Mouse (Mus musculus): ENCODE data around the gene Pikfyve. TPM values are rescaled to one million over a fixed set of nuclear protein-coding genes. Genes with fewer than 3 reads are reported as not detected.

Gene Pikfyve
- polyA plus RNA-seq, 1 experiment: 5.2 TPM

GRCm38 (mm10) chr1:65185011-65185410 lies 1.5 kb upstream of the Pikfyve start:
- Histone ChIP-seq H3K36me3 (ENCODE audit: control insufficient read depth, insufficient read depth, low read length) (no peaks in the 10 kb centered on the region), H3K27me3 (ENCODE audit: control insufficient read depth, insufficient read depth, low read length) (no peaks in the 10 kb centered on the region), H3K4me3 (ENCODE audit: control insufficient read depth, low read depth, low read length) (no peak overlapping the region), H3K27ac (ENCODE audit: control insufficient read depth, insufficient read depth, low read depth, low read length) (no peak overlapping the region), H3K4me1 (ENCODE audit: control insufficient read depth, insufficient read depth, low read length) (peaks cover 6% of the 10 kb centered on the region; the same call in 1 of the 2 replicates)
- no peak for TF ChIP-seq POLR2A (IDR thresholded peaks at IDR 0.05; ENCODE audit: control insufficient read depth, low read depth, low read length)
- TF ChIP-seq CTCF (IDR thresholded peaks at IDR 0.05; ENCODE audit: control insufficient read depth, insufficient read depth, insufficient replicate concordance, low read depth, low read length): no peak

- H3K4me3 ChIP-seq (ENCODE audit: control insufficient read depth, low read depth, low read length): peak overlapping the region; percentile 86
- no peaks in the 10 kb centered on the region for H3K36me3 ChIP-seq (ENCODE audit: control insufficient read depth, insufficient read depth, low read length)
- peak overlapping the region; percentile 71 for H3K27ac ChIP-seq (ENCODE audit: control insufficient read depth, insufficient read depth, low read depth, low read length)
- TF ChIP-seq POLR2A (IDR thresholded peaks at IDR 0.05; ENCODE audit: control insufficient read depth, low read depth, low read length): no peak
- TF ChIP-seq CTCF (IDR thresholded peaks at IDR 0.05; ENCODE audit: control insufficient read depth, insufficient read depth, insufficient replicate concordance, low read depth, low read length): no peak
- H3K4me1 ChIP-seq (ENCODE audit: control insufficient read depth, insufficient read depth, low read length): peaks cover 6% of the 10 kb centered on the region; the same call in 1 of the 2 replicates
- H3K27me3 ChIP-seq (ENCODE audit: control insufficient read depth, insufficient read depth, low read length): no peaks in the 10 kb centered on the region
Measured at GRCm38 (mm10) chr1:65185524-65186205, 818 bp upstream of the Pikfyve start.

- H3K27ac ChIP-seq (ENCODE audit: control insufficient read depth, insufficient read depth, low read depth, low read length): peak overlapping the region; percentile 9; the same call in 1 of the 2 replicates
Measured at GRCm38 (mm10) chr1:65187074-65187430, 569 bp downstream of the Pikfyve start.

GRCm38 (mm10) chr1:65190172-65190571 lies 3.7 kb downstream of the Pikfyve start:
- Histone ChIP-seq H3K4me3 (ENCODE audit: control insufficient read depth, low read depth, low read length) (no peak overlapping the region), H3K4me1 (ENCODE audit: control insufficient read depth, insufficient read depth, low read length) (peaks cover 4% of the 10 kb centered on the region; the same call in 1 of the 2 replicates), H3K27me3 (ENCODE audit: control insufficient read depth, insufficient read depth, low read length) (no peaks in the 10 kb centered on the region), H3K36me3 (ENCODE audit: control insufficient read depth, insufficient read depth, low read length) (peaks cover 2% of the 10 kb centered on the region; the same call in 1 of the 2 replicates), H3K27ac (ENCODE audit: control insufficient read depth, insufficient read depth, low read depth, low read length) (no peak overlapping the region)
- TF ChIP-seq CTCF (IDR thresholded peaks at IDR 0.05; ENCODE audit: control insufficient read depth, insufficient read depth, insufficient replicate concordance, low read depth, low read length) (no peak), POLR2A (IDR thresholded peaks at IDR 0.05; ENCODE audit: control insufficient read depth, low read depth, low read length) (no peak)

More at GRCm38 (mm10) chr1:65187074-65187430, 569 bp downstream of the Pikfyve start:
- no peaks in the 10 kb centered on the region for H3K36me3 ChIP-seq (ENCODE audit: control insufficient read depth, insufficient read depth, low read length)
- peaks cover 6% of the 10 kb centered on the region; the same call in 1 of the 2 replicates for H3K4me1 ChIP-seq (ENCODE audit: control insufficient read depth, insufficient read depth, low read length)
- H3K27me3 ChIP-seq (ENCODE audit: control insufficient read depth, insufficient read depth, low read length): no peaks in the 10 kb centered on the region
- no peak for TF ChIP-seq CTCF (IDR thresholded peaks at IDR 0.05; ENCODE audit: control insufficient read depth, insufficient read depth, insufficient replicate concordance, low read depth, low read length)
- no peak for TF ChIP-seq POLR2A (IDR thresholded peaks at IDR 0.05; ENCODE audit: control insufficient read depth, low read depth, low read length)
- H3K4me3 ChIP-seq (ENCODE audit: control insufficient read depth, low read depth, low read length): peak overlapping the region; percentile 84

- peaks cover 2% of the 10 kb centered on the region; the same call in 1 of the 2 replicates for H3K36me3 ChIP-seq (ENCODE audit: control insufficient read depth, insufficient read depth, low read length)
- H3K4me1 ChIP-seq (ENCODE audit: control insufficient read depth, insufficient read depth, low read length): peaks cover 2% of the 10 kb centered on the region; the same call in 1 of the 2 replicates
- no peak for TF ChIP-seq CTCF (IDR thresholded peaks at IDR 0.05; ENCODE audit: control insufficient read depth, insufficient read depth, insufficient replicate concordance, low read depth, low read length)
- no peaks in the 10 kb centered on the region for H3K27me3 ChIP-seq (ENCODE audit: control insufficient read depth, insufficient read depth, low read length)
- no peak overlapping the region for H3K4me3 ChIP-seq (ENCODE audit: control insufficient read depth, low read depth, low read length)
- no peak overlapping the region for H3K27ac ChIP-seq (ENCODE audit: control insufficient read depth, insufficient read depth, low read depth, low read length)
Measured at GRCm38 (mm10) chr1:65193226-65193625, 6.7 kb downstream of the Pikfyve start.

GRCm38 (mm10) chr1:65198425-65198824 lies 11.9 kb downstream of the Pikfyve start:
- no peaks in the 10 kb centered on the region for H3K4me1 ChIP-seq (ENCODE audit: control insufficient read depth, insufficient read depth, low read length)
- H3K36me3 ChIP-seq (ENCODE audit: control insufficient read depth, insufficient read depth, low read length): no peaks in the 10 kb centered on the region

GRCm38 (mm10) chr1:65198861-65199260 lies 12.4 kb downstream of the Pikfyve start:
- Histone ChIP-seq H3K27me3 (ENCODE audit: control insufficient read depth, insufficient read depth, low read length) (no peaks in the 10 kb centered on the region), H3K4me3 (ENCODE audit: control insufficient read depth, low read depth, low read length) (no peak overlapping the region), H3K27ac (ENCODE audit: control insufficient read depth, insufficient read depth, low read depth, low read length) (no peak overlapping the region), H3K4me1 (ENCODE audit: control insufficient read depth, insufficient read depth, low read length) (no peaks in the 10 kb centered on the region), H3K36me3 (ENCODE audit: control insufficient read depth, insufficient read depth, low read length) (no peaks in the 10 kb centered on the region)
- TF ChIP-seq CTCF (IDR thresholded peaks at IDR 0.05; ENCODE audit: control insufficient read depth, insufficient read depth, insufficient replicate concordance, low read depth, low read length) (no peak), POLR2A (IDR thresholded peaks at IDR 0.05; ENCODE audit: control insufficient read depth, low read depth, low read length) (no peak)

More at GRCm38 (mm10) chr1:65198425-65198824, 11.9 kb downstream of the Pikfyve start:
- Histone ChIP-seq H3K4me3 (ENCODE audit: control insufficient read depth, low read depth, low read length) (no peak overlapping the region), H3K27ac (ENCODE audit: control insufficient read depth, insufficient read depth, low read depth, low read length) (no peak overlapping the region), H3K27me3 (ENCODE audit: control insufficient read depth, insufficient read depth, low read length) (no peaks in the 10 kb centered on the region)
- TF ChIP-seq POLR2A (IDR thresholded peaks at IDR 0.05; ENCODE audit: control insufficient read depth, low read depth, low read length): no peak
- no peak for TF ChIP-seq CTCF (IDR thresholded peaks at IDR 0.05; ENCODE audit: control insufficient read depth, insufficient read depth, insufficient replicate concordance, low read depth, low read length)
